Mouse (Mus musculus): Measurements from ENCODE around the gene Ccdc85b. TPM values are rescaled to one million over a fixed set of nuclear protein-coding genes. Genes with fewer than 3 reads are reported as not detected.

The Ccdc85b gene
- 6.2 TPM for total RNA-seq (2023)

DNA sequence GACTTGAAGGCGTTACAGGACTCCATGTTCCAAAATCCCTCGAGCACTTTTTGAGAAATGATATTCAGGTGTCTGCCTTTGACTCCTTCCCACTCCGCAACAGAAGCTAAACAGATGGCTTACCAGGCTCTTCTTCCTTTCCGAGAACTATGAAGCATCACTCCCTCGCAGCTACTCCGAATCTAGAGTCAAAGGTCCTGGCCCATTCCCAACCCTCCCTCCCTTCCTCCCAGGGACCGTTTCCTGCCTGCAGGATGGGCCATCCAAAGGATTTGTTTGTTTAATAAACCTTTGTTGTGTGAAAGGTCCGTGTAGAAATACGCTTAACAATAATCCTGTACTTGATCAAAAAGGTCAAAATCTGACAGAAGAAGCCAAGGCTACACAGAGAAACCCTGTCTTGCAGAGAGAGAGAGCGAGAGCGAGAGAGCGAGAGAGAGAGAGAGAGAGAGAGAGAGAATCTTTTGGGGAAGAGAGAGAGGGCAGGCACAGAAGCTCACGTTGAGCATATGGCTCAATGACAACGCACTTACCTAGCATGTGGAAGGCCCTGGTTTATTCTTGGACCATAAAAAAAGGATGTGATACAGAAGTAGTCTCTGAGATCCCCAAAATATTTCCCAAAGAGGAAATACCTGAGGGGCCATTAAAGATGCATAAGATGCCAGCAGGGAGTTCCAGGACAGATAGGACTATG lies at the start of gene Ccdc85b:
Gene Ccdc85b, minus strand, starts transcription at position 149 of the 697 bp plus-strand sequence.

GRCm38 (mm10) chr19:5503687-5504086 lies 46.0 kb upstream of the Ccdc85b start, which contains the start of gene 1700020D05Rik:
TSS of gene 1700020D05Rik (minus strand) at chr19:5503787.

DNA sequence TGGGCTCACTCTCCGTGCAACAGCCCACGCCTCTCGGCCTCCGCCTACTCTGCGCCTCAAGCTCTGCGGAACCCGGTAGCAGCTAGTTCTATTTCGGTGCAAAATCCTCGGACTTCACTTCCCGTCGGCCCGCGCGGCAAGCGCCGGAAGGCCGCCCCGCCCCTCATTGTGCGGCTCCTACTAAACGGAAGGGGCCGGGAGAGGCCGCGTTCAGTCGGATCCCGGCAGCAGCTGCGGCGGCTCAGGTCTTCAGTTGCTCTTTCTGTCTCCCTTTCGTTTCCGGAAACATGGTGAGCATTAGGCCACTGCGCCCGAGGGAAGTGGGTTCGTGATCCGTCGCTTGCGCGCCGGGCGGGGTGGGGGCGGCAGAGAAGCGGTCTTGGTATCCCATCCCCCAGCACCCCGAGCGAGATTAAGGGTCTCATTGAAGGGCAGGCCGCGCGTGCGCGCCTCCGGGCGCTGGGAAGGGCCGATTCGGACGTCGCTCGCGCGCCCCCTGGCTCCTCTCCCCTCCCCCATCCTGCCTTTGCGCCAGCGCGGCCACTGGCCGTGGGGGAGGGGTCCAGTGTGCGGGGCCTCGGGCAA lies 32.7 kb upstream of the Ccdc85b start, which contains the start of gene Cfl1:
Gene Cfl1, plus strand, starts transcription at position 143 of the 585 bp plus-strand sequence.

DNA sequence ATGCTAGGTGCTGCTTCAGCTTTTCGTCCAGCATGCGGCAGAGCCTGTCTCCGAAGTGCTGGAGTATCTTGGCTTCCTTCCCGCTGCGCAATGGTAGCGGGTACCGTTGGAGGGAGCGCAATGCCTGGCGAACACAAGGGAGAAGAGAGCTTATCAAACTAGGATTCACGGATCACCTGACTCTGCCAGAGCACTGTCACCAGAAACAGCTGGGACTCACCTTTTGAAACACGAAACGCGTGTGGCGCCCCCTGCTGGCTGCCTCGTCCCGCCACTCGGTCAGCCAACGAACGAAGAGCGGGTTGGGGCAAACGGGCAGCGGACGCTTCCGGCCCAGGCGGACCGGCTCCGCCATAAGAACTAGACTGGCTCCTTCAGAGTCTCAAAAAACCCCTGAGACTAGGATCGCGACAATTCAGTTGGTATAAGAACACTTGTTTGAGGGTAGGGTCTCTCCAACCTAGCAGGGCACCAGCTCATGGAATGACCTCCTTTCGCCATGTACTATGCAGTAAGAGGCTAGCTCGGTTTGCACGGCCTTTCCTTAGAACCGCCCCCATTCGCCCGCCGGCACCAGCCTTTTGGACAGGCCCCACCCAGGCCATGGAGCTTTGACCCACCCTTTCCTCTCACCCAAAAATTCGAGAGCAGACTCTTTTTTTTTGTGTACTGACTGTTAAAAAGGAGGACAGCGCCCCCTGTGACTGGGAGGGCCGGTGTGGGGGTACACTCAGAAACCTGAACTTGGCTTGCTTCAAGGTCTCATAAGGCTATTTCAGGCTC lies 30.3 kb upstream of the Ccdc85b start, which contains the start of gene Mus81:
Gene Mus81, minus strand, starts transcription at position 635 of the 783 bp plus-strand sequence.

DNA sequence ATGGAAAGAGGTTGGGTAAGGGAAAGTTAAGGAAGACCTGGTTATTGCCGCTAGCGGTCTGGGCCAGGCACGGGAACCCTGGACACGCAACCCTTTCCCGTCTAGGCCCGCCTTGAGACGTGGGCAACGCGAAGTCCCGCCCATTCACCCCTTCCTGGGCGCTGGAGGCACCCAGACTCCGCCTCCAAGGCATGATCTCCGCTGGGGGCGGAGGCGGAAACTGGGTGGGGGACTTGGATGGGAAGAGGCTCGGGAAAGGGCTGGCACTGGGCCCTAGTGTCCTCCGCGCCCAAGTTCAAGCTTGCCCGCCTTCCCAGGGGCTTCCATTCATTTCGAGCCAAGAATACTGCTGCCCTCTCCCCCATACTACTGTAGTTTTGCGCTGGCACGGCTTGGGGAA lies 16.0 kb upstream of the Ccdc85b start, which contains the start of gene Efemp2:
Gene Efemp2, plus strand, starts transcription at position 235 of the 400 bp plus-strand sequence.

GRCm38 (mm10) chr19:5468374-5468773 lies 10.7 kb upstream of the Ccdc85b start, which contains the start of gene Ctsw:
TSS of gene Ctsw (minus strand) at chr19:5468507.

GRCm38 (mm10) chr19:5460465-5460911 lies 2.8 kb upstream of the Ccdc85b start, which contains the start of gene Fibp:
TSS of gene Fibp (plus strand) at chr19:5460615.

DNA sequence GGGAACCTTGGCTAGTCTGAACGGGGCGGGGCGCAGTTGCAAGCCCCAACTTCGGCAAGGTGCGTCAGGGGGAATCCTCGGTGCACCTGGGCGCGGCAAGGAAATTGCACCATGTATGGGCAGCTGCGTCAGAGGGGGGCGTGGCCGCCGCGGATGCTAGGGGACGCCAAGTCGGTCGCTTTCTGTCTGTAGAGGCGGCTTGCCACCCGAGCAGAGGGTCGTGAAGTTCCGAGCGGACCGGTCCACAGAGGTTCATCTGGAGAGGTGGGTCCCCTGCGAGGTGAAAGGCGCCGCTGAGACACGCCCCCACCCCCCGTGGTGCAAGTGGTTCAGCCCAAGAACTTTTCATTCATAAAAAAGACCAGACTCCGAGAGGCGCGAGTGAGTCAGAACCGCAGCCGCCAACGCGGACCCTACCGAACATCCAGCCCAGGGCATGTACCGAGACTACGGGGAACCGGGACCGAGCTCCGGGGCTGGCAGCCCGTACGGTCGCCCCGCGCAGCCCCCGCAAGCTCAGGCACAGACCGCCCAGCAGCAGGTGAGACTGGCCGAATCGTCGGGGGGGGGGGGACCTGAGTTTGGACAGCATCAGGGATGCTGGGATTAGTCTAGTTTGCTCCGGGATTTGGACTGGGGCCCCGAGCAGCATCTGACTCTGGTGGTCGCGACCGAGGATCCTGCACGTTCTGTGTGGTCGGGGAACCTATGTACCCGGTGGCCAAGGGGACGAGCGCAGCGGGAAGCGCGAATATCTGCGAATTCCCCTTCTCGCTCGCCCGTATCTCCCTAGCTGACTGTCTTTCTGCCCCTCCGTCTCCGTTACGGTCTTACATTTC lies 10.0 kb downstream of the Ccdc85b start, which contains the start of gene Fosl1:
Gene Fosl1, plus strand, starts transcription at position 33 of the 839 bp plus-strand sequence.

DNA sequence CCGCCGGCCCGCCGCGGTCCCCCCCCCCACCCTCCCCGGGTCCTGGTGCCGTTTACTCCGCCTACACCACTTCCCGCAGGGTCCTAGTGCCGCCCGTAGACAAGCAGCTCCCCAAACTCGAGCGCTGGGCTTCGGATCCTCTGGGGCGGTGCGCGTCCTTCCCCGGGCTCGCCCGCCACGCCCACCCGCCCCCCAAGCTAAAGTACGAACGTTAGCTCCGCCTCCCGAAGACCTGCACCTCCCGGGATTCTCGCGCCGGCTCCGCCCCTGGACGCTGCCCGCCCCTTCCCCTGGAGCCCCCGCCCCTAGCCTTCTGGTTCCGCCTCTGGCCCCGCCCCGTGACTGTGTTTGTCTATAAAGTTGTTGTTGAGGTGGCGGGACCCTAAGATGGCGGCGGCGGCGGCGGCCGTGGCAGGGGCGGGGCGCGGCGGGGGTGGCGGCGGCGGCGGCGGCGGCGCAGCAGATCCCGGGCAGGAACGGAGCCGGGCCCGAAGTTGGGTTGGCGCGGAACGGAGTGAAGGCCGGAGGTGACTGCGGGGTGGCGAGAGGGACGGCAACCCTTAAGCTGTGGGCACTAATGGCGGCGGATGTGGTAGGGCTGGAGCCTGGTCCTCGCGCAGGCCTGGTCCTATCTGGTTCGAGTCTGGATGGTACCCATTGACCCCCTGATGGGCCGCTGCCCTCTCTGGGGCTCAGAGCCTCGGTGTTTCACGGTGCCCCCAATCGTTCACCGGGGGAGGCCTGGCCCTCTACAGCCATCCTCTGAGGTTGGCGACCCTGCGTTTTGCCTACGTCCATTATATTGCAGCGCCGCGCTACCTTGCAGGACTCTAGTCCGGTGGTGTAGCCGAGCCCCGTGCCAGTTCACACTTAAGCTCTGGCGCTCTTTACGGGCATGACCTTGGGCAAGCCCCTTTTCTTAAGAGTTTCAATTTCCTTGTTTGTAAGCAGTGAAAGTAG lies 32.6 kb downstream of the Ccdc85b start, which contains the start of the genes Drap1 and AI837181:
Gene Drap1, minus strand, starts transcription at position 198 of the 960 bp plus-strand sequence.
Gene AI837181, plus strand, starts transcription at position 363 of the 960 bp plus-strand sequence.

Other genes starting within 250 kb of the Ccdc85b start
- gene Pacs1, start 184.8 kb downstream of the Ccdc85b start, total RNA-seq (2023), result 116 TPM
- gene Sf3b2, start 162.4 kb downstream of the Ccdc85b start, total RNA-seq (2023), result 265 TPM
- not detected for gene Gal3st3, start 159.6 kb downstream of the Ccdc85b start, total RNA-seq (2023)
- gene Catsper1, start 122.2 kb downstream of the Ccdc85b start, total RNA-seq (2023), result not detected
- not detected for gene Cst6, start 108.3 kb downstream of the Ccdc85b start, total RNA-seq (2023)
- 31.3 TPM for gene Eif1ad, start 91.2 kb downstream of the Ccdc85b start, total RNA-seq (2023)
- gene Banf1, start 90.7 kb downstream of the Ccdc85b start, total RNA-seq (2023), result 87.0 TPM
- 189 TPM for gene Sart1, start 69.2 kb downstream of the Ccdc85b start, total RNA-seq (2023)
- gene Tsga10ip, start 55.4 kb downstream of the Ccdc85b start, total RNA-seq (2023), result not detected
- gene Drap1, start 32.9 kb downstream of the Ccdc85b start, total RNA-seq (2023), result 164 TPM
- gene AI837181, start 32.8 kb downstream of the Ccdc85b start, total RNA-seq (2023), result 54.1 TPM
- 0.79 TPM for gene Fosl1, start 10.3 kb downstream of the Ccdc85b start, total RNA-seq (2023)
- 82.7 TPM for gene Fibp, start 2.7 kb upstream of the Ccdc85b start, total RNA-seq (2023)
- gene Ctsw, start 10.6 kb upstream of the Ccdc85b start, total RNA-seq (2023), result 43.6 TPM
- not detected for gene Efemp2, start 16.1 kb upstream of the Ccdc85b start, total RNA-seq (2023)
- 38.5 TPM for gene Mus81, start 30.5 kb upstream of the Ccdc85b start, total RNA-seq (2023)
- gene Cfl1, start 32.6 kb upstream of the Ccdc85b start, total RNA-seq (2023), result 1,344 TPM
- gene 1700020D05Rik, start 45.9 kb upstream of the Ccdc85b start, total RNA-seq (2023), result not detected
- gene Snx32, start 52.6 kb upstream of the Ccdc85b start, total RNA-seq (2023), result 4.8 TPM
- not detected for gene Ovol1, start 102.8 kb upstream of the Ccdc85b start, total RNA-seq (2023)
- 17.9 TPM for gene Ap5b1, start 110.1 kb upstream of the Ccdc85b start, total RNA-seq (2023)
- gene Rnaseh2c, start 144.0 kb upstream of the Ccdc85b start, total RNA-seq (2023), result 78.0 TPM
- gene Kat5, start 152.3 kb upstream of the Ccdc85b start, total RNA-seq (2023), result 144 TPM
- 151 TPM for gene Rela, start 179.6 kb upstream of the Ccdc85b start, total RNA-seq (2023)
- gene Sipa1, start 205.8 kb upstream of the Ccdc85b start, total RNA-seq (2023), result 171 TPM
- gene Map3k11, start 230.8 kb upstream of the Ccdc85b start, total RNA-seq (2023), result 50.6 TPM
- gene Pcnx3, start 231.0 kb upstream of the Ccdc85b start, total RNA-seq (2023), result 181 TPM
- gene Kcnk7, start 246.5 kb upstream of the Ccdc85b start, total RNA-seq (2023), result not detected

Measured in CD4-positive naive resting alpha-beta T cell, adult 76 days (primary cell).